Mouse (Mus musculus) liver, embryonic 18 days (tissue): ENCODE results near the gene H2afz. TPM values are rescaled to one million over a fixed set of nuclear protein-coding genes. Genes with fewer than 3 reads are reported as not detected.

Source experiments
- polyA plus RNA-seq: library from polyadenylated mRNA; depleted of rRNA; stranded (reverse); fragments of >200 nt; gene quantifications from 2 replicates; pipeline ENCODE4 v1.2.3, GENCODE M21; 2012; rRNA removed

Gene H2afz
- polyA plus RNA-seq: 430 and 458 TPM in 2 replicates

DNA sequence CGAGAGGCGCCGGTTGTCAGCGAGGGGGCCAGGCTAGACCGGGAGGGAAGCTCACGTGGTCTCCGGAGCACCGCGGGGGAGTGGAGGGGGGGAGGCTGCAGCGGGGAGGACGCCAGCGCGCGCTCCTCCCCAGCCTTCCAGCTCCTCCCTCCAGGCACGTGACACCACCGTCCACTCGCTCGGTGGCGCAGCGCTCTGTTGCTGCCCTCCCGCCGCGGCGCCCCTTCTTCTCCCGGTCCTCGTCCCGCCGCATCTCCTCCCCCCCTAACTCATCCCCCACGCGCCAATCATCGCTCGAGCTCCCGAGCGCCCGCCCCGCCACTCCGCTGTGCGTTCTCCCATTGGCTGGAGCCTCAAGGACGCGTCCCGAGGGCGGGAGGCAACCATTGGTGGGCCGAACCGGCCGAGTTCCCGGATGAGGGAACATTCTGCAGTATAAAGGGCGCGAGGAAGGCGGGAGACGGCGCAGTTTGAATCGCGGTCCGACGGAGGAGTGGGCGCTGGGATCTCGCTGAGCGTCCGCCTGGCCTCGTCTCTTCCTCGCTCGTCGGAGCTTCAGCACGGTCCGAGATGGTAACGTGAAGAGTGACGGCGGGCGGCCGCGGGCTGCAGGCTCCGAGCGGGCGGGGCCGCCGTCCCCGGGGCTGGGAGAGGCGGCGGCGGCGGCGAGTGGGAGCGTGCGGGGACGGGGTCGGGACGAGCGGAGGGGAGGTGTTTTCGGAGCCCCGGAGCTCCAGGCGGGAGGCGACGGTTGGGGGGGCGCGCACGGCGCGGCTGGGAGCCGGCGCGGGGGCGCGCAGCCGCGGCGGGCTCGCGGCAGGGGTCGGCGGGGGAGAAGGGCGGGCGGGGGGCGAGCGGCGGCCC is at the start of gene H2afz:
TSS of gene H2afz (plus strand) at position 364 of the 864 bp plus-strand sequence.

DNA sequence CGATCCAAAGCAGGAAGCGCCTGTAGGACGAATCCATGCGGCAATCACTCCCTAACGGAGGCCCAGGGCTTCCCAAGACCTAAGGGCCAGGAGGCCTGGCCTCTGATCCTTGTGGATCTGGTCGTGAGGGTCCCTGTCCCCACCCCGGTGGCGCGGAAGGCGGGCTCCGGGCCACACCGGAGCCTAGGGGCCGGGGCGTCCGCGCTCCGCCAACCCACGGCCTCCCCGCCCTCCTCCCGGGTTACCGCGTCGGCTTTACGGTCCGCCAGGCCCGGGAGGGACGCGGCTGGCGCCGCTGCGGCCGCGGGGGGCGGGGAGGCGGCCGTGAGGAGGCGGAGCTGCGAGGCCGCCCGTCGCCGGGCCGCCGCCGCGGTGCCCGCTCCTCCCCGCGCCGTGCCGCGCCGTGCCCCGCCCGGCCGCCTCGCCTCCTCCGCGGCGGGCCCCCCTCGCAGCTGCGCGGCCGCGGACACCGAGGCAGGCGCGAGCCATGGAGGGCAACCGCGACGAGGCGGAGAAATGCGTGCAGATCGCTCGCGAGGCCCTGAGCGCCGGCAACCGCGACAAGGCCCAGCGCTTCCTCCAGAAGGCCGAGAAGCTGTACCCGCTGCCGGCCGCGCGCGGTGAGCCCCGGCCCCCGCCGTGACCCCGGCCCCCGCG is 3.3 kb downstream of the H2afz start, which contains the start of gene Dnajb14:
TSS of gene Dnajb14 (plus strand) at position 239 of the 657 bp plus-strand sequence.

Other genes starting within 250 kb of the H2afz start
- 0.56 and 1.1 TPM in 2 replicates for gene Ddit4l, start 242.9 kb upstream of the H2afz start, polyA plus RNA-seq
- gene Gm21962, start 193.0 kb upstream of the H2afz start, polyA plus RNA-seq: not detected in 2 replicates
- gene Dnajb14, start 3.2 kb downstream of the H2afz start, polyA plus RNA-seq: 1.6 and 1.8 TPM in 2 replicates
- 30.3 and 35.9 TPM in 2 replicates for gene Lamtor3, start 54.0 kb downstream of the H2afz start, polyA plus RNA-seq
- gene Dapp1, start 117.1 kb downstream of the H2afz start, polyA plus RNA-seq: 10.1 and 10.6 TPM in 2 replicates
- gene 1110002E22Rik, start 200.6 kb downstream of the H2afz start, polyA plus RNA-seq: 0.01 TPM in 2 replicates
- 0.02 and 0.03 TPM in 2 replicates for gene Gm5105, start 202.9 kb downstream of the H2afz start, polyA plus RNA-seq